Mouse (Mus musculus) monocyte, adult 2 months (primary cell): ENCODE measurements around the gene Clasrp.
A peak's percentile ranks its signal among the peaks of the same experiment; 100 is the strongest.
"Not testable (repeated sequence)": the region's sequence is repeated elsewhere in the genome, so short reads cannot be mapped to it uniquely, and the experiment has no call there.

Experiments used
- DNase-seq, 2 experiments: peaks; one replicate each; pipeline ENCODE4 v3.0.0; 2022; ENCODE audit warnings: low spot score in 2 of 2, low read depth in 1 of 2

The Clasrp gene

DNA sequence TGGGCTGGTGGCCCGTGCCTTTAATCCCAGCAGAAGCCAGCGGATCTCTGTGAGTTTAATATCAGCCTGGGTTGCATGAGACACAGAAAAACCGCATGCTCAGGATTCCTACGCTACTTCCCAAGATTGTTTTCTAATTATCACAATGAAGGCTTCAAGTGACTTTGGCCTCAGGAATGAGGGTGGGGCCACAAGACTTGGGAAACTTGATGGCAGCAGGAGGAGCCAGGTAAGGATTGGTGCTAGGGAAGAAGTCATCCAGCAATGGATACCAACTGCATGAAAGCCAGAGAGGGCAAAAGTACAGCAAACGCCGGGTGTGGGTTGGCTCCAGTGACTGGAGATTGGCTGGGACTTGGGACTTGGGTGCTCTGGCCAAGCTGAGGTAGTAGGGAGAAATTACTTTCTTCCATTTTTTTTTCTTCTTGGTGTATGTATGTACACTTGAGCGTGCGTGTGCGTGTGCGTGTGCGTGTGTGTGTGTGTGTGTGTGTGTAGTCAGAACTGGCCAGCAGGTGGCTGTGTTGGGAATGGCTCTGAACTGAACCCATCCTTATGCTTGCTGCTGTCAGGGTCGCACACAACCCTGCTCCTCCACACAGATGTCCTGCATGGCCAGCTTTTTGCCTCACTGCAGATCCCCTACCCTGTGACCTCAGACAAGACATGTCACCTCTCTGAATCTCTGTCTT lies 5.5 kb upstream of the Clasrp start:
- DNase-seq, result no peak

DNA sequence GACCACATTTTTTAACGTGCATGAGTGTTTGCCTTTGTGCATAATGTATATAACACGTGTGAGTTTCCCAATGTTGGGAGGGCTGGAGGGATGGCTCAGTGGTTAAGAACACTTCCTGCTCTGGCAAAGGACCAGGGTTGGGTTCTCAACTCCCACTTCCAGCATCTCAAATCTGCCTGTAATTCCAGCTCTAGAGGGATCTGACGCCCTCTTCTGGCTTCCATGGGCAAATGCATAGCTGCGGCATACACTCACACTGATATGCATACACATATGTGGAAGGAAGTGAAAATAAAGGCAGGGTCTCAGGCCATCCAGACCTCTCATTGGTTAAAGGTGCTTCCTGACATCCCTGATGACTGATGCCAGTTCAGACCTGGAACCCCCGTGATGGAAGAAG lies 3.0 kb upstream of the Clasrp start:
- no peak for DNase-seq

DNA sequence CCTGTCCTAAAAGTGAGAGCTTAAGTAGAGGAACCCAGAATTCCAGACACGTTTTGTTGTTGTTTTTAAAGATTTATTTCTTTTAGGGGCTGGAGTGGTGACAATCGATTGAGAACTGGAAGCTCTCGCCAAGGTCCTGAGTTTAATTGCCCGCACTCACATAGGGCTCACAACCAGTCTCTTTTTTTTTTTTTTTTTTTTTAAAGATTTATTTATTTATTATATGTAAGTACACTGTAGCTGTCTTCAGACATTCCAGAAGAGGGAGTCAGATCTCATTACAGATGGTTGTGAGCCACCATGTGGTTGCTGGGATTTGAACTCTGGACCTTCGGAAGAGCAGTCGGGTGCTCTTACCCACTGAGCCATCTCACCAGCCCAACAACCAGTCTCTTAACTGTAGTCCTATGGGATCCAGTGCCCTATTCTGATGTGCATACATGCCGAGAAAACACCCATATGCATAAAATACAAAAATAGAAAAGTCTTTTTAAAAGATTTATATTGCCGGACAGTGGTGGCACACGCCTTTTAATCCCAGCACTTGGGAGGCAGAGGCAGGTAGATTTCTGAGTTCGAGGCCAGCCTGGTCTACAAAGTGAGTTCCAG lies 424 bp upstream of the Clasrp start:
- not testable (repeated sequence) for DNase-seq

DNA sequence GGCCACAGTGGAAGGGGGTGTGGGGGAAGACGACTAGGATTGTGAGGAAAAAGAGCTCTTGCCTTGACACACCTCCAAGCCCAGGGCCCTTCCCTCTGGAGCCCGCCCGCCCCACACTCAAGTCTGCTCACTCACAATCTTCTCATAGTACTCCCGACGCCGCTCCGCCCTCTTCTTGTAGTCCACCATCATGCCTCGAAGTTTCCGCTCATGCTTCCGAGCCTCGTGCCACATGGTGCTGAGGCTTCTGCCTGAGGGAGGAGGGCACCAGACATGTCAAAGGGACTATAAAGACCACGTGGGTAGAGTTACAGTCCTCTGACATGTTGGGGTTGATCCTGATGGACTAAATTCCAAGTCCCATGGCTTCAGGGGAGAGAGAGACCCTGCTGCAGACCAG lies 1.2 kb downstream of the Clasrp start:
- DNase-seq, result no peak

- DNase-seq, result no peak
These were observed 3.7 kb downstream of the Clasrp start for GRCm38 (mm10) chr7:19600562-19600961.

- no peak for DNase-seq
These were observed 11.1 kb downstream of the Clasrp start for GRCm38 (mm10) chr7:19593061-19593730.

GRCm38 (mm10) chr7:19589917-19590316 lies 14.4 kb downstream of the Clasrp start:
- peak in 1 of 2 experiments; percentile 56 for DNase-seq

DNA sequence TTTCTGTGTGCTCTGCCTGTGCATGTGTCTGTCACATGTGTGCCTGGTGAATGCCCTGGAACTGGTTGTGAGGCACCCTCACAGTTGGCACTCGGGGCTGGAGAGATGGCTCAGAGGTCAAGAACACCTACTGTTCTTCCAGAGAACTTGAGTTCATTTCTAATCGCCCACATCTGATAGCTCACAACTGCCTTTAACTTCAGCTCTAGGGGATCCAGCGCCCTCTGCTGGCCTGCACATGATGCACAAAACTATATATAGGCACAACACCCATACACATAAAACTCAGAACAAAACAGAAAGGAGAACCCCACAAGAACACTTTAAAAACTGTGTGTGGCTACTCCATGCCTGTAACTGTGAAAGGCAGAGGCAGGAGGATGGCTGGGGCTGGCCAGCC lies 15.1 kb downstream of the Clasrp start:
- DNase-seq, result peak in 1 of 2 experiments; percentile 30

DNA sequence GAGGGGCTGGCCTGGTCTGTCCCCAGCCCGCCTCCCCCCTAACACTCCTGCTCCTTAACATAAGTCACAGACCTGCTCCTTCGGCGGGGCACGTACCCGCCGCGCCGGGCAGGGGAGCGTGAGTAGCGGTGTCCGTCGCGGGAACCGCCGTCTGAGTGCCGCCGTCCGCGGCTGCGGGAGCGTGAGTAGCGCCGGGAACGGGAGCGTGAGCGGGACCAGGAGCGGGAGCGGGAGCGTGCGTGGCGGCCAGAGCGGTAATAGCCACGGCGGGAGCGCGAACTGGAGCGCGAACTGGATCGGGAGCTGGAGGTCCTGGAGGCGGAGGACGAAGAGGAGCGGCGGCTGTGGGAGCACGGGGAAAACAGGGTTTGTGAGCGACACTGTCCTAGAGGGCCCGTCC lies 18.0 kb downstream of the Clasrp start:
- DNase-seq, result no peak

- no peak for DNase-seq
These were observed 23.7 kb downstream of the Clasrp start for GRCm38 (mm10) chr7:19580634-19581033.

GRCm38 (mm10) chr7:19579751-19580150 lies 24.5 kb downstream of the Clasrp start:
- DNase-seq, result no peak

DNA sequence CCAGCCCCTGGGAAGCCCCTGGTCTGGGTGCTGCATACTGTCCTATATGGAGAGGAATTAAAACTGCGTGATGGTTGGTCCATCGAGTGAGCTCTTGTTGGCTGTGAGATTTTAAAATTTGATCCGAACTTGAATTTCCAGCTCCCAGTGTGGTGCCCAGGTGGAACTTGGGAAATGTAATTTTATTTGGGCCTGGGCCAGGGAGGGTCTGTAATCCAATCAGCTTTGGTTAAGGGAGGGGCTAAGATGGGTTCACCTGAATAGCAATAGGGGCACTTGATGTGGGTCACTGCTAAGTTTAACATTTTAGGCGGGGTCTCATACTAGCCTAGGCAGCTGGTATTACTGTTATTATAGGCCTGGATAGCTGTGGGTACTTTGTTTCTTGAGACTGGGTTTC lies 25.9 kb downstream of the Clasrp start:
- no peak for DNase-seq

GRCm38 (mm10) chr7:19577877-19578414 lies 26.3 kb downstream of the Clasrp start:
- peak in 1 of 2 experiments; percentile 42 for DNase-seq

- no peak for DNase-seq
These were observed 27.0 kb downstream of the Clasrp start, which contains the start of the genes Zfp296 and Gemin7 for GRCm38 (mm10) chr7:19577141-19577852. TSS of gene Zfp296 (plus strand) at chr7:19577287. TSS of gene Gemin7 (minus strand) at chr7:19577595.

GRCm38 (mm10) chr7:19575559-19575958 lies 28.7 kb downstream of the Clasrp start:
- no peak for DNase-seq

- DNase-seq, result no peak
These were observed 30.5 kb downstream of the Clasrp start for GRCm38 (mm10) chr7:19573776-19574140.

DNA sequence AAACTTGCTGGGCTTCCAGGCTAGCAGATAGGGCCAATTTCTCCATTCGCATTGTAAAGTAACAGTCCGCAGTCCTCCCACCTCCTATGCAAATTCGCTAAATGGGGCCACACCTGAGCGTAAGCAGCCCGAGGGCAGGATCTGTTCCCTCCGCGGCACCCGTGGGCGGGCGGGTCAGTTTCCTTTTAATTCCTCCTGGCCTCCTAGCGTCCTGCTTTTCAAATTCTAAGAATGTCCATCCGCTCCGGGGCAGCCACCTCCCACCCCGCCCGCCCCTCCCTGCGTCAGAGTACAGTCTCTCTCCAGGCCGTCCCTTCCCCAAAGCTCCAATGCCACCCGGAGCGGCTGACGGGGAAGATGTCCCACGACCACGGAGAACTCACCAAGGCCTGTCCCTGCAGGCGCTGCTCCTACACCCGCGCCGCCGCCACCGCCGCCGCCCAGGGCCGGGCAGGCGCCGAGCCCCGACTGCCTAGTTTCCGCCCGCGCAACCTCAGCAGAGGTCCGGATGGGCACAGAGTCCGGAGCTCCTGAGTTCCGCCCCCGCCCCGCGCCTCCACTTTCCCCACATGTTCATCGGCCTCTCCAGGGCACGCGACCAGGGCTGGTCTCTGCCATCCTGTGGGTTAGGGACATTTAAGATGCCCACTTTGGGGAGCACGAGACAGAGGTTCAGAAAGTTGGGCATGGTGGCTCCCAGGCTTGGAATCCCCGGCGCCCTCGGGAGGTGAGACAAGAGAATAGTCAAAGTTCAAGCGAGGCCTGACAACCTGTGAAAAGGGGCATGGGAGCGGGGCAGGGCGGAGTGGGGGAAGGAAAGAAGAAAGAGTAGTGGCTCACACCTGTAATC lies 31.1 kb downstream of the Clasrp start:
- DNase-seq, result peak; percentile 35 to 66

DNA sequence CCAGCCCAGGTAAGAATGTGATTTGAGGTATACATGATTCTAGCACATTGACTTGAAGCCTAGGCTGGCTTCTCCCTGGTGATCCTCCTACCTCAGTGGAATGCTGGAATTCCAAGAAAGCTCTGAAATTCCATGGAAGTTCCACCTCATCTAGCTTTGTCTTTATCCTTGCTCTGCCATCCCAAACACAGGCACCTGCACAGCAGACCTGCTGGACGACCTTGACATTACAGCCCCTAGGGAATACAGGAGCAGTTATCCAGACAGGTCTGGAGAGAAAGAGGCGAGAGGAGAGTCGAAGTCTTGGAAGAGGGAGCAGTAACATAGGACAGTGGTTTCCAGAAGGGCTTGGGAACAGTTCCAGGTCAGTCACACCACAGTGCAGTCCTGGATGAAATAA lies 34.6 kb downstream of the Clasrp start:
- no peak for DNase-seq

DNA sequence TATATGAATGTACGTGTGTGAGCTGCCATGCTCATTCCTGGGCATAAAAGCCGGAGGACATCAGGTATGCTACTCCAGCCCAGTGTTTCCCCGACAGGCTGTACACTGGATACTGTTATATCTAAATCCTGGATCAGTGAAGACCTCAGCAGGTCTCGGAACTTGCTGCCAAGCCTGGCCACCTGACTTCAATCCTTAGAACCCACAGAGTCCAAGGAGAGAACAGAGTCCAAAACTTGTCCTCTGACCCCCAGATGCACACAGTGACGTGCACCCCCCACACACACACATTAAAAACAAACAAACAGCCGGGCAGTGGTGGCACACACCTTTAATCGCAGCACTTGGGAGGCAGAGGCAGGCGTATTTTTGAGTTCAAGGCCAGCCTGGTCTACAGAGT lies 36.9 kb downstream of the Clasrp start:
- no peak for DNase-seq

GRCm38 (mm10) chr7:19565803-19566202 lies 38.5 kb downstream of the Clasrp start:
- no peak for DNase-seq
